Mouse (Mus musculus) gastrocnemius, postnatal 25 days (tissue): ENCODE measurements around the gene Hs6st3. TPM values are rescaled to one million over a fixed set of nuclear protein-coding genes. Genes with fewer than 3 reads are reported as not detected.
"Not testable (repeated sequence)": the region's sequence is repeated elsewhere in the genome, so short reads cannot be mapped to it uniquely, and the experiment has no call there.

ENCODE experiments used
- DNase-seq: peaks from one replicate; pipeline ENCODE4 v3.0.0; 2022
- total RNA-seq, 2 experiments: library from RNA; stranded (reverse); gene quantifications; 1 replicate in 1 of 2; 2 replicates in 1 of 2; pipeline ENCODE4 v1.2.3; 2021

Hs6st3 gene
- total RNA-seq, 2 experiments from 2014 or later, result not detected

DNA sequence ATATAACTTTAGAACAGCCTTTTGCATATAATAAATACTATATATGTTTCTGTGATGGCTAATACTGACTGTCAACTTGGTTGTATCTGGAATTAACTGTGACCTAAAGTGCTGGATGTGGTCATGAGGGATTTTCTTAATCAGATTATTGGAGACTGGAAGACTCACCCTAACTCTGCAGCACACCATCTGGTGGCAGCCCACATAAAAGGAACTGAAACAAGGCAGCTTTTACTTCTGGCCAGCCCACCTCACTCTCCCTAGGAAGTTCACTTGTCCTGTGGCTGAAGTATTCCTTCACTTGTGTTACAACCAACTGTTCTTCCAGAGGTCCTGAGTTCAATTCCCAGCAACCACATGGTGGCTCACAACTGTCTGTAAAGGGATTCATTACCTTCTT lies 313.5 kb downstream of the Hs6st3 start:
- no peak for DNase-seq

DNA sequence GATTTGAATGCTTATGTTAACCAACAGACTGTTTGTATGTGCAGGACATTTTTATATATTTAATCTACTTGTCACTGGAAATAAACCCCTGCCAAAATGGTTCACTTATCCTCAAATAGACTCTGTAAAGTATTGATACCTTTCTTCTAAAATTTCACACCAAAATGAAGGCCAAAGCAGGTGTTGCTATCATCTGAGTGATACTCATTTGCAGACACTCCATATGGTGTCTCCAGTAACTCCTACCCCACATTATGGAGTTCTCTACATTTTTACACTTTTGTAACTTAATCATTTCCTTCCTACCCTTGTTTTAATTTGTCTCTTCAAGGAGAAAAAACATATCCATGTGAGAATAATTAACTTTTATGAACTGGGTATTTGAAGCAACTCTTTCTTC lies 314.2 kb downstream of the Hs6st3 start:
- no peak for DNase-seq

DNA sequence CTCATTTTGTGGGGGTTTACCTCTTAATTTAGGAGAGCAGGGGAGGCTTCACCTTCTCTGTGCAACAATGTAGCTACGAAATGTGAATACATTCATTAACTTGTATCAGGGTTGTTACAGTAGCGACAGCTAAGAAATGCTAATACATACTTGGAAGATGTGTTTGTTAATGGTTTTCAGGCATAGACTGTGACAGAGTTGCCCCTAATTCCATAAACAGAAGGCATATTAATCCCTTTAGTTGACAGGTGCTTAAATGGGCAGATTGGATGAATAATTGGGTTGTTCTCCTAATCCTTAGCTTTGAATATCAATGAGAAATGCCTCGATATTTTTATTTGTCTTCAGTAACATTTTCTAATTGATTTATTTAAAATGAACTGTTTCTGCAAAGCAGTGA lies 314.7 kb downstream of the Hs6st3 start:
- no peak for DNase-seq

DNA sequence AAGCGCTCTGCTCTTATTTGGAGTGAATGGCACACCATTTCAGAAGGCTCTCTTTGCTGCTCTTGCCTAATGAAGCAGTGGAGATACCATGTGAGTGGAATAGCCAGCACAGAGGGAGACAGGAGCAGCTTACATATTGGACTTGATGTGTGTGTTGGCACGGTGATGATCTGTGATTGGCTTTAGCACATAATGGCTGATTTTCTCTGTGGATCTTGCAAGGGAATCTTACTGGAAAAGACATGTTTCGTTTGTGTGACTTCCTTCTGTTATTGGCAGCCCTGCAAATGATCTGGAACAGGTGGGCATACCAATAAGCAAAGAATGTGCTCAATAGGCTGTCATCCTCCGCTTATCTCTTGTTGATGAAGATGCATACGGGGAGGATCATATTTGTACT lies 326.2 kb downstream of the Hs6st3 start:
- no peak for DNase-seq

DNA sequence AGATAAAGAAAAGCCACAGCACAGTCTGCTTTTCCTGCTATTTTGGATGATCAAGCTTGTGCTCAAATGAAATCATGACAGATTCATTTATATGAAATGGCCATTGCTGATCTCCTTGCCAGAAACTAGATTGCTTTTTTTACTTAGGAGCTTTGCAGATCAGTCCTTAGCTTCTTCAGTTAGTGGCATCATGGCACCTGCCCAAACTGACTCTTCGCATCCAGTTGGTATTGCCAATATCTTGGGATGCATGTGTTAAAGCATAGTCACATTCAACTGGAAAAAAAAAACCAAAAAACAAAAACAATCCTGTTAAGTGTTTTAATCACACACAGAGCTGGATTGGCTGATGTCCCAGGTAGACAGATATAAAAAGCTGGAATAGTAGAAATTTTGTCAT lies 326.7 kb downstream of the Hs6st3 start:
- no peak for DNase-seq

DNA sequence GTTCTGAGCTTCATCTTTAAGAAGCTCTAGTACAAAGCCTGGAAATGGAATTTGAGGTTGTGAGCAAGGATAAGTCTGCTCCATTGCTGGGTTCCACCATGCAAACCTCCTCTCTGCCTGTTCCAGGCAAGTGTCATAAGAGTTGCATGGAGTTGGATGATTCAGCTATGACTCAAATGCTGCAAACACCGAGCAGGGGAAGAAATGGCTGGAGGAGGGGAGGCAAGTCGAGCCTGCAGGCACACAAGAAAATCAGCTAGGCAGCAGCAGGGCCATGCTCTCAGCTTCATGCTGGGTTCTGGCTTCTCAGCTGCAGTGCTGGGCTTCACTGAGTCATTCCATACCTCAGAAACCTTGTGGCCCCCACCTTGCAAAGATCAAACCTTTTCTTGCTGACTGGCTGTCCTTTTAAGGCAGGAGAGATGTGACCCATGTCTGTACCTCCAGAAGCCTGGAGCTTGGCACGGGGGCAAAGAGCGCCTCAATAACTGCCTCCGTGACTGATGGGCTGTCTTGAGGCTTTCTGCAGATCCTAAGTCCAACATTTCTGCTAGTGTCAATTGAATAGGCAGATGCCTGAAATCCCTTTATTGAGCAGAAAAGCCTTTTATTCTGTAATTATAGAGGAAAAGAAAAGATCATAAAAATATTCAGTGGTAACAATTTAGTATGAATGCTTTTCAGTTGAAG lies 328.9 kb downstream of the Hs6st3 start:
- DNase-seq, result no peak

DNA sequence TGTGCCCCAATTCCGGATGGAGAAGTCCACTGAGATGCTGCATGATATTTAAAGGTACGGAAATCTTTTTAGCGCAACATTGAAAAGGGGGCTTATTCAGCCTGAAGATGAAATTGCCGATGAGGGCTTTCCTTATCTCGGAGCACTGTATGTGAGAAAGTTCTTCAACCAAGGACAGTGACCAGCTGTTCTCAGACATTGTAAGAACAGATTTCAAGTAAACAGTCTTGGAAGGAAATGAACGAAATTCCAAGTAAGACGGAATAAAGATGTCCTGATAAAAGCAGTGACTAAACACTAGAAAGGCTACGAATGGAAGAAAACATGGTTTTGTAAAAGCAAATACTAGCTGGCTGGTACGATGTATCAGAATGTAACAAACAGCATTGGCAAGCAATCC lies 338.4 kb downstream of the Hs6st3 start:
- no peak for DNase-seq

DNA sequence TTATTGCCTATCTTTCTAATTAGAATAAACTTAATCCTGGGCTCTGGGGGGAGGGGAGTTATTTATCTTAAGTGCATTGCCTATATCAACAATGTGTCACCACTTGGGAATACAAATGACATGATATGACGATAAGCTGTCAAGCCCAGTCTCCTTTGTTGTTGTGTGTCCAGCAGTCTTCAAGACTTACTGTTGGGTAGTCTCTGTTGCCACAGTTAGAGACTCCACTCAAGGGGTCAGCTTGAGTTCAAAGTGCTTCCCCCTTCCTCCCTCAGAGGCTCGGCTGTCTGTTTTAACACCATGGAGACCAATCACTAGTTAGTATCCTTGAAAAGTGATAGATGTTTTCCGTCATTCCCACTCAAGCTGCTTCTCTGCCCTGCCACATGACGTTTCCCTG lies 339.7 kb downstream of the Hs6st3 start:
- DNase-seq, result no peak

DNA sequence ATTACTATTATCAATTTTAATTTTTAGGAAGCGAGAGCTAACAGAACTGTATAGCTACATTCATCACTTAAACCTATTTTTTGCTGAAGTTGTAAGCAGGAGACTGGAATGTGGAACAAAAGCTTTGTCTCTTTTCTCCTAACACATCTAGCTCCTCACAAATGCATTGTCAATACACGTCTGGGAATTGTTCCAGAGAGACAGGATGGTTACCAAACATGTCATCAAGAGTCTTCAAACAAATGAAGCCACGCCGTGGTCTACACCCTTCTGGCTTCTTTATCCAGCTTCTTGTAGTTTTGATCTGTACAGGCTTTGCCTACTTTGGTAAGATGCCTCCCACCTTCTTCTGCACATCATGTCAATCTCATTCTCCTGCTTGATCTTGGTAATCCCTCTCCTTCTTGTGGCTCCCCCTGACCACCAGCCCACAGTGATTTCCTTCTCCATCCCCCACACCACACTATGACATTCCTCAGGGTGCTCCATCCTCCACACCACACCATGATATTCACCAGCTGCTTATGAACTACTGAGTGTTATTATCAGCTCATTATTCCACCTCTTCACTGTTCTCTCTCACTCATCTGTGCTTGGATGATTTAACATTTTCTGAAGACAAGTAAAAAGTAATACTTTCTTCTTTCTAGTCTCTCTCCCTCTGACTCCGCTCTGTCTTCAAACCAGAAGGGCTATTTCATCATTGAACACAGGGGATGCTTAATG lies 351.0 kb downstream of the Hs6st3 start:
- DNase-seq, result no peak

DNA sequence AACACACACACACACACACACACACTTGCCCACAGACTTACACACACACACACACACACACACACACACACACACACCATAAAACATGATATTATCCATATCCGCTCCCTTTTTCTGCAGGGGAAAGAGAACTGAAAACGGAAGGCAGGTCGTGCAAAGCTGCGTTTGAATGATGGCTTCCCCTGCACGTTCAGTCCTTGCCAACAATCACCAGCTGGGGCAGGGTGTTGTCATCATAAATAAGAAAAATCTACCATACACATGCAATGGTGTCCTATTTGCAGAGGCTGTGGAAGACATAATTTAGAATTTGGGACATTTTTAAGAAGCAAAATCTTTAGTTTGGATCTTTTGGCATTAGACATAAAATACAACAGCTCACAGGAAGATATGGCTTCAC lies 382.5 kb downstream of the Hs6st3 start:
- no peak for DNase-seq

DNA sequence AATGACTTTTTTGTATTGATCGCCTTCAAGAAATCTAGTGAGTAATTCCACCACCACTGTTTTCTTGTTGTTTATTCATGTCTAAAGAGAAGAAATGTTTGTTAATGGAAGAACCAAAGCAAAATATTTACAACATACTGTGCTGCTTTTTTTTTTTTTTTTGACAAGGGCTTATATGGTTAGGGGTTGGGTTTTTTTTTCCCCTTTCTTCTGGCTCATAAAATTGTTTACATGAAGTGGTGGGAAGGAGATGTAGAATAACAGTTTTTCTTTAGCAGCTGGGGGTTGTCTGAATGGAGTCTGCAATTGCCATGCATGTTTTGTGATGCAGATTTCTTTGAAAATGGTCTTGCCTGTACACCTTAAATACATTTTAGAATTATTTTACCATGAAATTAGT lies 382.9 kb downstream of the Hs6st3 start:
- no peak for DNase-seq

DNA sequence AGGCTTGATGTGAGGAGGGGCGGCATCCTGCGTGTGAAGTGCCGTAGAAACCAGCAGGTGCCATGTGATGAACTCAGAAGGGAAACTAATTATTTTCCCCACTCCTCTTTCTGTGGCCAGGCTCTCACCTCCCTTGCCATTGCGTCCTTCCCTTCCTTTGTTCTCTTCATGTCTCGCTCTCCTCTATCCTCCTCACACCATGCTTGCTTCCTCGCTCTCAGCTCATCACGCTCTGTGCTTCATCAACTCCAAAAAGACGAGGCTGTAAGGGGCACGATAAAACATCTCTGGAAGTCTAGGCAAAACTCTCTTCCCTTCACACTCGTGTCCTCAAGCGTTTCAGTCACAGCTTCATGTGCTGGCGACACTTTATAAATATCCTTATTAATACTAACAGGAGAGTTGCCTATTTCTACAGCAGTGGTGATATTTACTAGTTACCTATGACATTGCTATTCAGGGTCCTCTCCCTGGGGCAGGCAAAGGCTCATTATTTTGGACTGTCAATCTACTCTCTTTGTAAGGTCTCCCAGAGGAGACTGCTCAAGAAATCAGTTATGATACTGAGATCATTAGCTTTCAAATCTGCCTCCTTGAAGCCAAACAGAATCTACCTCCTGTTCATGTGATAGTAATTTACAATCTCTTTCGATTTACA lies 394.9 kb downstream of the Hs6st3 start:
- no peak for DNase-seq

DNA sequence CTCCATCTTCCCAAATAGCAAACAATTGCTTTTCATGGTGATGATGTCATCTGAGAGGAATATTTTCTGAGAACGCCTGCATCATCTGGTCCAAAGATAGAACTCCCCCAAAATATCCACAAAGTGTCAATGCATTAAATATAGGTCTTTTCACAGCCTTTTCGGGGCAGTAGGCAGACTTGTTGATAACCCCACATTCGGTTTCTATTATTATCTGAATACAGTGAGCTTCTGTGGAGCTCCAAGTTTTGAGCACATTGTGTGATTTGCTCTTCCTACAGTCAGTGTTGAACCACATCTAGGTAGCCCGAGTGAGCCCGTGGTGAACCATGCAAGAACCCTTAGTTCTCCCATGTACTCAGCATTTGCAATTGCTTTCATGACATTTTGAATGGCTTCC lies 402.4 kb downstream of the Hs6st3 start:
- no peak for DNase-seq

DNA sequence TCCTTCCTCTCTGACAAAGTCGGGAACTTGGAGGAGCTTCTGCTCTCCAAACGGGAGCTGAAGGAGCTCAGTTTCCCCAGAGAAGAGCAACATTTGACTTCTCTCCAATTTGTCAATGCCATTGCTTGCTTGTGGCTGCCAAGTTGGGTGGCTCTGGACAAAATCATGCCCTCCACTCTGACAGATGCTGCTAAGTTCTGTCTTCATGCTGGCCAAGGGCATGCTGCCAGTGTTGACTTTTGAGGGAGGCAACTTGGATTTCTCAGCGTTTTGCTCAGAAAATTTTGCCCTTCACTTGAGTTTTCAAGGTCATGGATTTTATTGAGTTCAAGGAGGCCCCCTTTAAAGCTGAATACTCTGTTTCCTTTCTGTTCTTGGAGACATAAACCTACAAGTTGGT lies 406.5 kb downstream of the Hs6st3 start:
- DNase-seq, result no peak

DNA sequence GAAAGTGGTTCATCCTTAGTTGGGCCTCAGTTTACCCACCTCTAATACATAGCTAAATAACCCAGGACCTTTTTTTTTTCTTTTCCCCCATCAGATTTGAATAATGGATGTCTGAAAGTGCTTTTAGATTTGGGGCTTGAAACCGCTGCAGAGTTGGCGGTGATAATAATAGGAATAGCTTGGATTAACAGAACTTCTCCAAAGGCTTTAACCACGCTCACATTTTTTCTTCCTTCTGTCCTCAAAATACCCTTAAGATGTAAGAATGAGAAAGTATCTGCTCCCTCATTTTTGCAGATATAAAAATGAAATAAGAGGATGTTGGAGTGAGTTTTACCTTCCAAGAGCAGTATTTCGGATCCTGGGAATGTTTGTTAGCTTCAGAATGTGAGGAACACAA lies 420.2 kb downstream of the Hs6st3 start:
- DNase-seq, result no peak

DNA sequence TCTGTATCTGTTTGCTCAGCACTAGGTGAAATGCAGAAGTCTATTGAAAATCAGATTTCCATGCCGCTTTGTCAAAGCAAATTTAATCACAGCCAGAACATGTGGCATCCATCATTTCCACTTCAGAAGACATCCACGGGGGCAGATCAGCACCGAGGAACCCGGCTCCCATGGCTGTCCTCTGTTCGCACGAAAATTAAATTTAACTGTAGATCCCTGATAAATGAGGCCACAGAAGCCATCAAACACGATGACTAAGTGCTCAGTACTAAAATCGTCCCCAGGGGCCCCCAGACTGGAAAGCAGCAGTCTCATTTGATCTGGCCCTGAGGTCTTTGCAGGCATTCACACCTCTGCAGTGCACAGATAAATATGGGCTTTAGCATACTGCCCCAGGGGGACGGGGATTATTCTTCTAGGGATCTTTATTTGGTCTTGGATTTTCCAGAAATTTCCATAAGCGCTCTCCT lies 443.9 kb downstream of the Hs6st3 start:
- no peak for DNase-seq

DNA sequence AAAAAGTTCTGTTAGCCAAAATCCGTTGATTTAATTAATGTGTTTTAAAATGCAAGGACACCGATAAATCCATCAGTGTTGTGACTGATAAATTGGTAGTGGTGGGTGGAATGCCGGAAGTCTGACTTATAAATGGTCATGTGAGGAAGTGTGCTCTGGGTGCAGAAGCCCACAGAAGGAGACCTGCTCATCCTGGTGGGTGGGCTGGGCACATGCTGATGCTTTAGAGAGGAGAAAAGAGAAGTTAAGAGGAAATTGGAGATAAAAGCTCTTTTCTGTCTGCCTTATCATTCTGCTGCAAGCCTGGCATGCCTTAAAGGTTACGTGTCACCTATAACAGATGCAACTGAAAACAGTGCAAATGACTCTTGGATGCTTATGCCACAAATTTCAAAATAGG lies 446.9 kb downstream of the Hs6st3 start:
- no peak for DNase-seq

DNA sequence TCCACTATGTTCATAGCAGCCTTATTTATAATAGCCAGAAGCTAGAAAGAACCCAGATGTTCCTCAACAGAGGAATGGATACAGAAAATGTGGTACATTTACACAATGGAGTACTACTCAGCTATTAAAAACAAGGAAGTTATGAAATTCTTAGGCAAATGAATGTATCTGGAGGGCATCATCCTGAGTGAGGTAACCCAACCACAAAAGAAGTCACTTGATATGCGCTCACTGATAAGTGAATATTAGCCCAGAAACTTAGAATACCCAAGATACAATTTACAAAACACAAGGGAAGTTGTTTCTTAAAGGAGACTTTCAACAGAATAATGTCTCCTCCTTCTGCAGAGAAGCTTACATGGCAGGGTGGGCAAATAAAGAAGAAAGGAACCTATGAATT lies 449.2 kb downstream of the Hs6st3 start:
- not testable (repeated sequence) for DNase-seq

DNA sequence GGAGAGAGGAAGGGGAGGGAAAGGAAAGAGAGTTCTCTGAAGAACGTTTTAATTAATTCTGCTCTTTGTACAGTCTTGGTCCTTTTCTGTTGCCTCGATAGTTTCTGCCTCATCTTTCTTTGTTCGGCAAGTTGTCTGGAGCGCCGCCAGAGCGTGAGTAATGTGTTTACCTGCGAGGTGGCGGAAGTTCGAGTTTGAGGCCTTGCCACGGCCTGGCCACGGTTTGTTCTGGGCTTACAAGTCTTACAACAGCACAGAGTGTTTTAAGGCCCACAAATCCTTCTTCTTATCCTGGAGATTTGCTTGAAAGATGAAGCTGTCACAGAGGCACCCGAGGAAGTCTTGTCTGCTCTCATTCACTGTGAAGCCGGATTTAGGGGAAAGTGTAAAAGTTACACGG lies 466.2 kb downstream of the Hs6st3 start:
- no peak for DNase-seq

DNA sequence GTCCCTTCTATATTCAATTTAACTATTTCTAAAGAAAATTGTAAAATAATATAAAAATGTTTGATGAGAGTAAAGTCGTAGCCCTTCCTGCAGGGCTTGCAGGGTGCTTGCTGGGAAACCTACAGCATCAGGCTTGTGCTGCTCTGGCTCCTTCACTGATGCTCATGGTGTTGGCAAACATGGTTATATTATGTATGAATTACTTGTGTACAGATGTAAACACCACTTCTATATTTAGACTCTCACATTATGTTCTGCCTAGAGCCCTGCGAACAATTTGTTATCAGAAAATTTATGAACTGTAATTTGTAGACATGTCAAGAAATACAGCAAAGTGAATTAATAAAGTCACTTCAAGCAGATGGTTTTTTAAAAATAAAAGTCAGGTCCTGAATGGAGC lies 474.7 kb downstream of the Hs6st3 start:
- DNase-seq, result no peak

DNA sequence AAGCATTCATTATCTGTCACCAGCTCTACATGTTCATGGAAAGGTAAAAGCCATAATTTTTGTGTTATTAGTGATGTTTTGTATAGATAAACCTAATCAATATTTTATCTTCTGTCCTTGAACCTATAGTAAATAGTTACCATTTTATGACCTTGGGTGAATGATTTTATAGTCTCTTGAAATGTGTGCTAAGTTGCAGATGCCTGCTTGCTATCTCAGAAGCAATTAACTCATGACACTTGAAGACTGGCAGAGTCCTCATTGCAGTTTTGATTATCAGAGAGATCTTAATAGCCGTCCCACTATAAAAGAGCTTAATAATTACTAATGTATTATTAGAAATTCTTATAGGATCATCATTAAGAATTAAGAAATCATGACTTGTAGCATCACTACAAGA lies 491.0 kb downstream of the Hs6st3 start:
- DNase-seq, result no peak

DNA sequence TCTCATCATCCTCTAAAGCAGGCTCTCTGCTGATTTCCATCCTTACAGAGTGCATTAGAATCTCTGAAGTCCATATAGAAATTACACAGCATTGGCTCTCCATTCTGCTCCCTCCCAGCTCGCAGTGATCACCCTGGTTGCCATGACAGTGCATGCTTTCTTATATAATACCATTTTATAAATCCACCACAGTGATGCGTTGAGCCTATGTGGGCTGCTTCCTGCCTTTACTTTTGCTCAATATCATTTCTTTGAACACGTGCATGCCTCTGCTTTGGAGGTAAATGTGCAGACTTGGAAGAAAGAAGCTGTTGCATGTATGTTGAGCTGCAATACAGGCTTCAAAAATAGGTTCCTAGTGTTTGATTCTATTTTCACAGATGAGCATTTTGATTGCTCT lies 494.9 kb downstream of the Hs6st3 start:
- DNase-seq, result no peak

DNA sequence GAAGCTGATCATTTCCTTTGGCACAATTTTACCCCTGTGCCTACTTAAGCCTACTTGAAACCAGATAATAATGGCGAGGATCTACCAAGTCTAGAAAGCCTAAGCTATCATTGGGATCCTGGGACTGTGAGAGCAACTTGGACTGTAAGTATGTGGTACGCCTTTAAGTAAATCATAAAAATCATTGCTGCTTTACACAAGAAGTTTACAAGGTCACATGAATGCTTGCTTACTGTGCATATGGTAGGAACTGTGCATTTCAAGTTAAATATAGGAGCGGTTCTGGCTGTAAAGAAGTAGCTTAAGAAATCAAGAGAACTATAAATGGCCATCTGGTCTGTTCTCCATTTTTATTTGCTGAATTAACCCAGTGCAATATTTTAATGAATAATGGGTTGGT lies 495.5 kb downstream of the Hs6st3 start:
- DNase-seq, result no peak

DNA sequence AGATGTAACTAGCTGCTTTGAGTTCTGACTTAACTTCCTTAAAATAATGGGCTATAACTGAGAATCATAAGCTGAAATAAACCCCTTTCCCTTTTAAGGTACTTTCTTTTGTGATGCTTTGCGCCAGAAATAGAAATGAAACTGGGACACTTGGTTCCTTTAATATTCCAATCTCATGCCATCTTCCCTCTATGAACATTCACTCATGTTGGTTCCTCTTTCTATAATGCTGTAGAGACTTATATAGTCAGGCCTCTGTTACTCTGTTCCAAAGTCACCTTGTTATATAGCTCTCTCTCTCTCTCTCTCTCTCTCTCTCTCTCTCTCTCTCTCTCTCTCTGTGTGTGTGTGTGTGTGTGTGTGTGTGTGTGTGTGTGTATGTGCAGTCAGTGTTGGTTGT lies 504.7 kb downstream of the Hs6st3 start:
- no peak for DNase-seq
